Mouse (Mus musculus) C2C12 (cell line): ENCODE measurements at regions not wholly inside any gene's neighbourhood (a gene's known extent, or its start where the extent isn't known, plus 50 kb on each side); places are given as distances from the start of the nearest gene placed in this dataset.

ENCODE experiments used
- CEBPB ChIP-seq: IDR thresholded peaks from one replicate; pipeline ENCODE4 v1.6.1; 2011; ENCODE audit warnings: low read depth, mild to moderate bottlenecking, control low read depth, moderate library complexity
- CTCF ChIP-seq: IDR thresholded peaks from one replicate; pipeline ENCODE4 v1.5.1; 2011; ENCODE audit not compliant: control insufficient read depth, insufficient read depth, insufficient read length
- MAX ChIP-seq: IDR thresholded peaks from one replicate; pipeline ENCODE4 v1.6.1; 2011; ENCODE audit warnings: mild to moderate bottlenecking, control low read depth
- MYOD1 ChIP-seq: IDR thresholded peaks from one replicate; pipeline ENCODE4 v1.6.1; 2011; ENCODE audit warnings: low read depth; ENCODE audit not compliant: control insufficient read depth, insufficient read length
- MYOG ChIP-seq: IDR thresholded peaks from one replicate; pipeline ENCODE4 v1.6.1; 2011; ENCODE audit not compliant: control insufficient read depth, insufficient read length; ENCODE audit errors: extremely low read depth
- USF1 ChIP-seq: IDR thresholded peaks from one replicate; pipeline ENCODE4 v1.6.1; 2011; ENCODE audit warnings: low read depth, mild to moderate bottlenecking, control low read depth, moderate library complexity

DNA sequence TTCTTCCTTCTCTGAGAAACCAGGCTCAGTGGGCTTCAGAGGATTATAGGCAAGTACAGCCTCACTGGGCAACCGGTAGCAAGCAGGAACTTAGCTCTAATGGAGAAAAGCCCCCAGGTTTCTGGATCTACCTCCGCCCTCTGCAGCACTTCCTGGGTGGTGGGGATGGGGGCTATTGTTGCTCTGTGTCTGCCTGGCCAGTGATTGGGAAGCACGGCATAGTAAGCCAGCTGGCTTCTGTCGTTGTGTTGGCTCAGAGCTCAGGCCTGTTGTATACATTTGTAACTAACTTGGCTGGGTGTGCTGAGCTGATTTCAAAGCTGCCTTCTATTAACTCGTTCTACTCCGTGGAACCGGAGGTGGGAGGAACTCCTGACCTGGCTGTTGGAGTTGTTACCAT is 58.9 kb upstream of the Gjb5 start:
- TF ChIP-seq CTCF: no peak
- TF ChIP-seq CEBPB: no peak
- no peak for TF ChIP-seq USF1
- TF ChIP-seq MAX: no peak
- TF ChIP-seq MYOG: no peak
- no peak for TF ChIP-seq MYOD1
